Mouse (Mus musculus): ENCODE measurements at regions not wholly inside any gene's neighbourhood (a gene's known extent, or its start where the extent isn't known, plus 50 kb on each side); places are given as distances from the start of the nearest gene placed in this dataset.
"Not testable (repeated sequence)": the region's sequence is repeated elsewhere in the genome, so short reads cannot be mapped to it uniquely, and the experiment has no call there.

DNA sequence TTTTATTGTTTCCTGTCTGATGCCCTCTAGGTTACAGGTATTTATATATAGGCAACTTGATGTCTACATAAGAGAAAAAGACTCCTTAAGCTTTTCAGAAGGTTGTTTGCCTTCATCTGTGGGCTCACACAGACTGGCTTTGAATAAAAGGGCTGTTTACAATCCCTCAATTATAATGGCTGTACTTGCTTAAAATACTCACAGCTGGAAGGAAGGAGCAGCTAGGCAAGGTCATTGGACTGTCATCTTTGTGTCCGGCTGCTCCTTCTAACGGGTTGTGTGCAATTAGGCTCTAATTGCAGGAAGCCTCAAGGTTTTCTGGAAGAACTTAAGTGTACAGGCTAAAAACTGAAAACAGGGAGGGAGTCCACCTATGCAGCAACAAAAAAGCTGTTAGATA is 103.8 kb upstream of the Thpo start:
- Histone ChIP-seq H3K4me3 (ENCODE audit: low read depth, low read length) (no peak overlapping the region), H3K27me3 (ENCODE audit: control insufficient read depth, insufficient read depth, low read length) (no peaks in the 10 kb centered on the region), H3K4me2 (replicated peaks; ENCODE audit: low read depth) (no peak overlapping the region), H3K4me1 (replicated peaks; ENCODE audit: control insufficient read depth, insufficient read depth) (no peaks in the 10 kb centered on the region), H3K36me3 (ENCODE audit: control insufficient read depth, insufficient read depth, low read length) (no peaks in the 10 kb centered on the region), H3K9me3 (ENCODE audit: control insufficient read depth, low read length) (no peaks in the 10 kb centered on the region), H3K27ac (replicated peaks) (no peak overlapping the region), H3K9ac (ENCODE audit: low read length) (no peak overlapping the region)
- ATAC-seq (ENCODE audit: low FRiP score, low TSS enrichment) = no peak
- 18% methylated on average over 2 of the region's 2 CpGs for WGBS
- TF ChIP-seq CTCF (IDR thresholded peaks at IDR 0.05; ENCODE audit: low read depth) (no peak), EP300 (optimal IDR thresholded peaks at IDR 0.05) (no peak)
- no peak for DNase-seq (ENCODE audit: low spot score)

- DNase-seq (ENCODE audit: low spot score) (no peak), ATAC-seq (ENCODE audit: low FRiP score, low TSS enrichment) (no peak)
- H3K4me1 ChIP-seq (replicated peaks; ENCODE audit: control insufficient read depth, insufficient read depth) = no peaks in the 10 kb centered on the region
- no peaks in the 10 kb centered on the region for H3K27me3 ChIP-seq (ENCODE audit: control insufficient read depth, insufficient read depth, low read length)
- H3K27ac ChIP-seq (replicated peaks) = no peak overlapping the region
- no peaks in the 10 kb centered on the region for H3K36me3 ChIP-seq (ENCODE audit: control insufficient read depth, insufficient read depth, low read length)
- no peak overlapping the region for H3K9ac ChIP-seq (ENCODE audit: low read length)
- 45% methylated on average over 5 of the region's 5 CpGs for WGBS
- TF ChIP-seq CTCF (IDR thresholded peaks at IDR 0.05; ENCODE audit: low read depth) = no peak
- TF ChIP-seq EP300 (optimal IDR thresholded peaks at IDR 0.05) = no peak
- H3K4me2 ChIP-seq (replicated peaks; ENCODE audit: low read depth) = no peak overlapping the region
- no peaks in the 10 kb centered on the region for H3K9me3 ChIP-seq (ENCODE audit: control insufficient read depth, low read length)
- no peak overlapping the region for H3K4me3 ChIP-seq (ENCODE audit: low read depth, low read length)
Observed at GRCm38 (mm10) chr16:20836866-20837265, 102.6 kb upstream of the Thpo start.

DNA sequence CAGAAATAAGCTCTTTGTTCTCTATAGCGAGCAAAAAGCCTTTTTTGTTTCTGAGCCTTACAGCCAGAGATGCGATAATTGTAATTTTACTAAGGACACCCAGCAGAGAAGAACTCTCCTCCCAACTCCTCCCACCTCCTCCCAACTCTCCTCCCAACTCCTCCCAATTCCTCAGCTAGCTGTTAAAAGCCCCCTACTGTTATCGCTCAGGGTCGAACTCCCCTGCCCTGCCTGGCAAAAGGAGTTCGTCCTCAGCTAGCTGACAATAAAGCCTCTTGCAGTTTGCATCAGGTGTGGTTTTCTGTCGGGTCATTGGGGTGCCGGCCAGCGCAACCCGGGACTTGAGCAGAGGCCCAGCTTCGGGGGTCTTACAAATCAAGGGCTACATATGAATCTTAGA is 99.5 kb upstream of the Thpo start:
- not testable (repeated sequence) for H3K9ac ChIP-seq (ENCODE audit: low read length); H3K36me3 ChIP-seq (ENCODE audit: control insufficient read depth, insufficient read depth, low read length); DNase-seq (ENCODE audit: low spot score); H3K27me3 ChIP-seq (ENCODE audit: control insufficient read depth, insufficient read depth, low read length); H3K4me3 ChIP-seq (ENCODE audit: low read depth, low read length); ATAC-seq (ENCODE audit: low FRiP score, low TSS enrichment); H3K4me1 ChIP-seq (replicated peaks; ENCODE audit: control insufficient read depth, insufficient read depth); H3K4me2 ChIP-seq (replicated peaks; ENCODE audit: low read depth); H3K9me3 ChIP-seq (ENCODE audit: control insufficient read depth, low read length); H3K27ac ChIP-seq (replicated peaks)
- WGBS = 80% methylated on average over 10 of the region's 10 CpGs

DNA sequence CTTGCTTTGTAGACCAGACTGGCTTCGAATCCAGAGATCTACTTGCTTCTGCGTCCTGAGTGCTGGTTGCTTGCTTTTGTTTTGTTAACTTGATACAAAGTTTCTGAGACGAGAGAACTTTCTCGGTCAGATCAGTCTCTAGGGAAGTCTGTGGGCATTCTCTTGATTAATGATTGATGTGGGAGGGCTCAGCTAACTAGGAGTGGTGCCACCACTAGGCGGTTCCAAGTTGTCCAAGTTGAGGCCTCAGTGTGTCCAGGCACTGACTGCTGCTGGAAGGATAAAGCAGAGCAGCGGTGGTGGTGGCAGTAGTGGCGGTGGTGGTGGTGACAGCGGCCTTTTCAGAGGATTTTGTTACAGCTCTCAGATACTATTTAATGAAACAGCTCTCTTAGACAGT is 99.0 kb upstream of the Thpo start:
- peak; percentile 33 for DNase-seq (ENCODE audit: low spot score)
- ATAC-seq (ENCODE audit: low FRiP score, low TSS enrichment) = no peak
- Histone ChIP-seq H3K4me2 (replicated peaks; ENCODE audit: low read depth) (no peak overlapping the region), H3K27me3 (ENCODE audit: control insufficient read depth, insufficient read depth, low read length) (no peaks in the 10 kb centered on the region), H3K27ac (replicated peaks) (no peak overlapping the region), H3K4me1 (replicated peaks; ENCODE audit: control insufficient read depth, insufficient read depth) (0 out of 2 replicates have a peak, but pooled peaks cover 2% of the 10 kb centered on the region), H3K9ac (ENCODE audit: low read length) (no peak overlapping the region), H3K36me3 (ENCODE audit: control insufficient read depth, insufficient read depth, low read length) (no peaks in the 10 kb centered on the region), H3K4me3 (ENCODE audit: low read depth, low read length) (no peak overlapping the region), H3K9me3 (ENCODE audit: control insufficient read depth, low read length) (no peaks in the 10 kb centered on the region)
- 82% methylated on average over 8 of the region's 8 CpGs for WGBS
- TF ChIP-seq EP300 (optimal IDR thresholded peaks at IDR 0.05) (no peak), CTCF (IDR thresholded peaks at IDR 0.05; ENCODE audit: low read depth) (peak; percentile 31)

GRCm38 (mm10) chr16:20829732-20830435 is 95.6 kb upstream of the Thpo start:
- 41% methylated on average over 6 of the region's 6 CpGs for WGBS
- Histone ChIP-seq H3K9me3 (ENCODE audit: control insufficient read depth, low read length) (no peaks in the 10 kb centered on the region), H3K27me3 (ENCODE audit: control insufficient read depth, insufficient read depth, low read length) (no peaks in the 10 kb centered on the region), H3K9ac (ENCODE audit: low read length) (no peak overlapping the region), H3K4me3 (ENCODE audit: low read depth, low read length) (no peak overlapping the region), H3K4me2 (replicated peaks; ENCODE audit: low read depth) (no peak overlapping the region), H3K27ac (replicated peaks) (peak overlapping the region; percentile 50; the same call in 1 of the 2 replicates), H3K36me3 (ENCODE audit: control insufficient read depth, insufficient read depth, low read length) (no peaks in the 10 kb centered on the region), H3K4me1 (replicated peaks; ENCODE audit: control insufficient read depth, insufficient read depth) (0 out of 2 replicates have a peak, but pooled peaks cover 2% of the 10 kb centered on the region)
- peak; percentile 90 for ATAC-seq (ENCODE audit: low FRiP score, low TSS enrichment)
- peak; percentile 45 for DNase-seq (ENCODE audit: low spot score)
- TF ChIP-seq EP300 (optimal IDR thresholded peaks at IDR 0.05) (no peak), CTCF (IDR thresholded peaks at IDR 0.05; ENCODE audit: low read depth) (no peak)

DNA sequence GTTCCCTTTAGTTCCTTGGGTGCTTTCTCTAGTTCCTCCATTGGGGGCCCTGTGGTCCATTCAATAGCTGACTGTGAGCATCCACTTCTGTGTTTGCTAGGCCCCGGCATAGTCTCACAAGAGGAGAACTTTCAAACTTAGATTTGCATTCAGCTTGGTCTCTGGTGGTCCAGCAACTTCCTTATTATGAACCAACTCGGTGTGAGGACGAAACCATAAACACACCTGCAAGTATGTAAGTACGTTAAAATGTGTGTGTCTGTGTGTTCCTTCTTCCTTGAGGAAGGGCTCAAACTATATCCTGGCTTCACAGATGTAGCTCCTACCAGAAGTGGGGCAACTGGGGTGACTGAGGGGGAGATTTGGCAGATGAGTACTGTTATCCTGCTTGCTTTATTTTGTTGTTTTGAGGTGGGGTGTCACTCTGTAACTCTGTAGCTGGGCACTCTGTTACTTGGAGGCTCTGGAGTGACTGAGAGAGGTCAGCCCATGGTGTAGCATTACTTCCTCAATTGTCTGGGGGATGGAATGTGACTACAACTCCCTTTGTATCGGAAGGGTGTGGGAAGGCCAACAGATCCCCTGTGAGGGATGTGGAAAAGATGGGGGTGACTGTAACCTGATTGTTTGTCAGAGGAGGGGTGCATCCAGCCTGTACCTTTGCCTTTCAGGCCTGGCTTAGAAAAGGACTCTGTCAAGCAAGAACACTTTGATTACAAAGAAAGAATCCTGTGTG is 94.9 kb upstream of the Thpo start:
- Histone ChIP-seq H3K27ac (replicated peaks) (no peak overlapping the region), H3K9ac (ENCODE audit: low read length) (no peak overlapping the region), H3K9me3 (ENCODE audit: control insufficient read depth, low read length) (no peaks in the 10 kb centered on the region), H3K4me3 (ENCODE audit: low read depth, low read length) (no peak overlapping the region), H3K27me3 (ENCODE audit: control insufficient read depth, insufficient read depth, low read length) (no peaks in the 10 kb centered on the region), H3K4me1 (replicated peaks; ENCODE audit: control insufficient read depth, insufficient read depth) (0 out of 2 replicates have a peak, but pooled peaks cover 2% of the 10 kb centered on the region), H3K36me3 (ENCODE audit: control insufficient read depth, insufficient read depth, low read length) (no peaks in the 10 kb centered on the region), H3K4me2 (replicated peaks; ENCODE audit: low read depth) (no peak overlapping the region)
- DNase-seq (ENCODE audit: low spot score) (no peak), ATAC-seq (ENCODE audit: low FRiP score, low TSS enrichment) (peak; percentile 86)
- TF ChIP-seq CTCF (IDR thresholded peaks at IDR 0.05; ENCODE audit: low read depth) (no peak), EP300 (optimal IDR thresholded peaks at IDR 0.05) (no peak)
- 73% methylated on average over 5 of the region's 5 CpGs for whole genome bisulfite sequencing

All from stomach, postnatal 0 days (tissue).